Mouse (Mus musculus): Measurements from ENCODE around the gene Tgif2lx1.
"Not testable (repeated sequence)": the region's sequence is repeated elsewhere in the genome, so short reads cannot be mapped to it uniquely, and the experiment has no call there.

Tgif2lx1 gene

DNA sequence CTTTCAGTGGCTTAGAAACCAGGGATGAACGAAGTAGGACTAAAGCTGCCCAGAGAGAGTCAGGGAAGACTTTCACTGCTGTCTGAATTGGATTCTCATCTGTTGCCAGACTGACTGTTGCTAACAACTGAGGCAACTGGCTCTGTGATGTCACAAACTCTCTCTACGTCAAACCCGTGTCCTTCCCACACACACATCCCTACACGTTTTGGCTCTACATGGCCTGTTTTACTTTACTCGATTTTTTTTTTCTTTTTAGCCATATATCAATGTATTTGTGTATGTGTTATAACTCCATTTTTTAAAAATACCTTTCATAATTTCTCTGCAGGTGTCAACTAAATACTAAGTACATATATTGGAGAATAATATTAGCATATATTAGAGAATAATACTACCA, at the start of gene Tgif2lx1:
Gene Tgif2lx1, minus strand, starts transcription at position 101 of the 400 bp plus-strand sequence.
- not testable (repeated sequence) for DNase-seq (ENCODE audit: low spot score in 2 of 2)

All from frontal cortex, postnatal 36 days (tissue).